Mouse (Mus musculus) left cerebral cortex, postnatal 14 days (tissue): ENCODE measurements around the gene Htra2. TPM values are rescaled to one million over a fixed set of nuclear protein-coding genes. Genes with fewer than 3 reads are reported as not detected.

ENCODE experiments used
- DNase-seq, 2 experiments: peaks; one replicate each; pipeline ENCODE4 v3.0.0; 2021 to 2022; ENCODE audit warnings: low spot score in 2 of 2, mixed read lengths in 1 of 2
- intact Hi-C: fragments of 180-260 bp; cut with DNase I; formaldehyde crosslinking; loops from one replicate; pipeline ENCODE4 v1.15.1; 2025
- total RNA-seq, 2 experiments: library from RNA; stranded (reverse); gene quantifications; 2 replicates each; pipeline ENCODE4 v1.2.3; 2021

Htra2 gene
- total RNA-seq, 2 experiments from 2014 or later = 52.2 to 57.5 TPM

DNA sequence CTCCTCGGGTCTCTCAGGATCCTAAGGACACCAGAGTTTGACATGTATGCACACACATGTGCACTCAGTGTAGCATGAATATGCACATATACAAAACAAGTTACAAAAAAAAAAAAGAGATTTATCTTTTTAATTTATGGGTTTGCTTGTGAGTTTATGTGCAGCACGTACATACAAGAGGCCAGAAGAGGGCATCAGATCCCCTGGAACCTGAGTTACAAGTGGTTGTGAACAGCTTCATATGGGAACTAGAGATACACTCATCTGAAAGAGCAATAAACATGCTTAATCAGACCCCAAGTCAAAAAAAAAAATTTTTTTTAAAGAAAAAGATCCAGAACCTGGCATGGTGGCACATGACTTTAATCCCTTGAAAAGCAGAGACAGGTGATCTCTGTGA is 19.9 kb upstream of the Htra2 start:
- intact Hi-C loops = loop anchor here (5.0 kb wide), 1 partner anchor 78 kb away; no protein-coding TSS in a partner anchor
- DNase-seq = no peak

DNA sequence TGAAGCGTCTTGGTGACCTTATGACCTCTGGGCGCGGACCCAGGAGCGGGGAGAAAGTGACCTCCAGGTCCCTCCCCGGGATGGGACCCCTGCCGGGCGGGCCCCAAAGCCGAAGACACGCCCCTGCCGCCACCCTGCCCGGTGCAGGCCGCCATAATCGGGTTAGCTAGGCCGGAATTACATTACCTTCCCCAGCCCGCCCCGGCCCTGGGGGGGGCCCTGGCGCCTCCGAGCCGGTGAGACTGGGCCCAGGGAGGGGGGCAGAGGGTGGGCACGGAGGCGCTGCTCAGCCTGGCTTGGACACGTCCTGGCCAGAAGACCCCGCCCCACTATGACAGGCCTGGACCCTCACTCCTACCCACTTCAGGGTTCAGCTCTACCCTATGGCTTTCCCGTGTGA is 16.1 kb upstream of the Htra2 start:
- intact Hi-C loops = no loop called here
- no peak for DNase-seq

DNA sequence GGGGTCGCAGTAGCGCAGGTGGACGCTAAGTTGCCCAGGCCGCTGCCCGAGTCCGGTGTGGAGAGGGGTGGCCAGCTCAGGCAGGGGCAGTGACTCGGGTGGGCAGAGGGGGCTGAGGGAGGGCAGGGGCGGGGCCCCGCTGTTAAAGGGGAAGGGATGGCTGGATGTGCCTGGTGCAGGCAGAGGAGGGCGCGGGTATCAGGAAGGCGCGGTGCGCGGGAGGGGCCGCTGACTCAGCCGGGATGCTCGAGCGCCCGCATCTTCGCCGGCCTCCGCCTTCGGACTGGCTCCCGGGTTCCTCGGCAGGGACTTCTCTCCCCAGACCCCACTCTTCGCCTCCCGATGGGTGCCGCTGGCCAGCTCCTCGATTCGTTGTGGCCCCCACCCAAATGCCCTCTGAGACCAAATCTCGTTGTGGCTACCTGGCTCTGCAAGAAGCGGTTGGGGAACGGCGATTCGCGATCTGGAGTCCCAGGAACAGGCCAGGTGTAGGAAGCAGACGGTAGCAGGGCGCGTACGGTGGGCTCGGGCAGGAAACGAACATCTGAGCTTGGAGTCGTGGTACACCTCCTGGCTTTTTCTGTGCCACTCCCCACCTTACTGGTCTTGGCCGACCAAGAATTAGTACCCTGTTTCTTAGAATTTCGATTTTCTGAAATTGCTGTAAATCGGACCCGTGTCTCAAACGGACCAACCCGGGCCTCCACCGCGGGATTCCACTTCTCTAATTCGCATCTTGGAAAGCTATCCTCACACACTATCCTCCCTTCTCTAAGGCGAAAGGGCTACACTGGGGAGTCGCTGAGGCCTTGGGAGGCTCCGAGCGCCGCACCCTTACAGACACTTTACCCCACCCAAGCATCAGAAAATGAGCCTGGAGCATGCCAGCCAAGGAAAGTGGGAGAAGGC is 15.5 kb upstream of the Htra2 start:
- no peak for DNase-seq
- intact Hi-C loops = no loop called here

DNA sequence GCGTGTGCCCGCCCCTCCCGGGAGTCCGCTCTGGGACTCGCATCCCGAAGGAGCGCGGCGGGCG is 15.0 kb upstream of the Htra2 start, which contains the start of gene Tlx2:
Tlx2 (minus strand) TSS at position 47 of the 64 bp plus-strand sequence.
- intact Hi-C loops = no loop called here
- no peak for DNase-seq

DNA sequence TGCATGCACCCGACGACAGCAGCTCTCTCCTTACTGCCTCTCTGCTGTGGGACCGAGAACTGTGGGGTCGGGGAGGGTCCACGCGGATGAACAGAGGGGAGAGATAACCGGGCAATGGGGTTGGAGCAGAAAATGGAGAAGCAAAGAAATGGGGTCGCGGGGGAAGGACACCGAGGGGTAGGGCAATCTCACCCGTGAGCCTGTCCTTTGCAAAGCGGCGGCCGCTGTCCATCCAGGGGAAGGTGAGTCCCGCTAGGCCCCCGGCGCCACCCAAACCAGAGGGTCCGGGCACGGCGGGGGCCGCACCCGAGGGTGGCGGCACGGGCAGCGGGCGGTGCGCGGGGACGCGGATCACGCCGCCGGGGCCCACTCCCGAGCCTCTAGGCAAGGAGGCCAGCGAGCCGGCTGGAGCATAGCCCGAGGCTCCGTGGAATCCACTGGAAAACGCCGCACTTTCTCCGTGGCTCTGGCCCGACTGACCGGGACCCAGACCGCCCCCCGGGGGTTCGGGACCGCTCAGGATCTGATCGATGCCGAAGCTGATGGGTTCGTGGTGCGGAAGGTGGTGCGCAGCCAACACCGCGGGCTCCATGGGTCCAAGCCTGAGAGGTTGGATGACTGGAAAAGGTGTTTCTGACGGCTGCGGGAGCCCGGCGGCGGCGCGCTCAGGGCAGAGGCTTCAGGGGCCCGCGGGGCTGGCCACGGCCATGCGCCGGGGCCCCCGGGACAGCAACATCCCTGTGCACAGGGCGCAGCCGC is 14.6 kb upstream of the Htra2 start:
- no peak for DNase-seq
- intact Hi-C loops = no loop called here

DNA sequence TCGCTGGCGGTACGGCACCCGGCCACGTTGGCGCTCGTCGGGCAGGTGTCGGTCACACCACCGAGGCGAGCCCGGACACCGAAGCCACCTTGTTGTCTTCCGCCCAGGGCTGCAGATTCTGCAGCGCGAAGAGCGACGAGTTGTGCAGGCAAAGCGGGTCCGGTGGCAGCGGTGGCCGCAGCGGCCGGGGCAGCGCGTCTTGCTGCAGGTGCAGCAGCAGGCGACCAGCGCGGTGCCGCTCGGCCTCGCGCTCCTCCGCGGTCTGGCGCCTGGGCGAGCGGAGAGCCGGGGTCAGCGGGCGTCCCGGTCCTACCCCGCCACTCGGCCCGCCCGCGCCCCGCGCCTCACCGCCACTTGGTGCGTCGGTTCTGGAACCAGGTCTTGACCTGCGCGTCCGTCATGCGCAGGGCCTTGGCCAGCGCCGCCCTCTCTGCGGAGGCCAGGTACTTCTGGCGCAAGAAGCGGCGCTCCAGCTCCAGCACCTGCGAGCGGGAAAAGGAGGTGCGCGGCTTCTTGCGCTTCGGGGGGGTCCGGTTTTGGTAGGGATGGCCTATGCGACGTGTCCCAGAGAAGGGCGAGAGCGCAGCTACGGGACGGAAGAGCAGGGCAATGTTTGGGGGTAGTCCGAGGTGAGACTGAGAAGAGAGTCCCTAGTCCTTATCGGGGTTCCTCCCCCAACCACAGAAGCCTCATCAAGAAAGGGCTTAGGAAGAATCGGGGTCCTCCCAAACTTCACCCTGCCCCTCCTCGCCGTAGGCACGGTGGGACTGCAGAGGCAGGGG is 13.8 kb upstream of the Htra2 start:
- intact Hi-C loops = no loop called here
- no peak for DNase-seq

DNA sequence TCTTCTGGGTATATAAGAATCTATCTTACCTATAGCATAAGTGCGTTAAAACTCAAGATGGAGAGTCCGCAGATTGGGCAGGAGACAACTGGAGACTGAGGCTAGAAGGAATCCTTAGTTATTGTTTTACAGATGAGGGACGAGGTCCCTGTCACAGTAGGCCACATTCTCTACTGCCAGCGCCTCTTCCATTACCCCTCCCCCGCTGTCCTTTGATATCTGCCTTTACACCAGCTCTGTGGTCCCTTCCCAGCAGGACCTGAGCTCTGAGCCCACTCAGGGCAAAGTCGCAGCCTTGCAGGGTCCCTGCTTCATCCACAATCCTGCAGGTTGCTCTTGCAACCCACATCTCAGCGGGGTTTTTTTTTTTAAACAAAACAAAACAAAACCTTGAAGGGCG is 13.1 kb upstream of the Htra2 start:
- intact Hi-C loops = no loop called here

DNA sequence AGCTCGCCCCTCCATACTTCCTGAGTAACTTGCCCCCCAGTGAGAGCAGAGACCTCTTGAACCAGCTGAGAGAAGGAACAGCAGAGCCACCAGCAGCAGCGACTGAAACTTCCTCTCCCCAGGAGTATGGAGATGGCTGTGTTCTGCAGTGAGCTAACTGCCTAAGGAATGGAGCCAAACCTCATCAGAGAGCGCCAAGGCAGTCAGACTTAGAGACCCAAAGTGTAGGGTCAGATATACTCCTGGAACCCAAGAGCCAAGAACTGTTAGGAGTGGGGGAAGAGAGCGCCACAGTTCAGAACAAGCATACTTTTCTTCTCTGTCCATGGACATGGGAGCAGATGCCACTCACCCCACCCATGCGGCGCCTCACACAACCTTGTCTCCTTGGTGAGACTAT is 11.4 kb upstream of the Htra2 start:
- intact Hi-C loops = no loop called here
- no peak for DNase-seq

More for the DNA sequence above, 13.1 kb upstream of the Htra2 start:
- DNase-seq = no peak

DNA sequence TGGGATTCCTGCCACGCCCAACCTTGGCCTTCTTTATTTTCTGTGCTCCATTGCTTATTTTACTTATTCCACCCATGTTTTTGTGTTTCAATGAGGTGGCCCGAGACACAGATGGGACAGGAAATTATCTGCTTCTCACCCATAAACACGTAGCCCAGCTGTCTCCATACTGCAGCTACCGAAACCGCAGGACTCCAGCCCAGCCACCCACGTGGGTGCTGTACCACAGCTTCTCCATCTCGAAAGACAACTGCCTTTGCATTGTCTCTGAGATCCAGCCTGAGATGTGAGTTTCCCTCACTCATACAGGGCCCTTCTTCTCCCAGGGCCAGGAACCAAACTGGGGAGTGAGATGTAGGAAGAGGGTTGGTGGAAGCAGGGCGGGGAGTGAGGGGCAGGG is 10.9 kb upstream of the Htra2 start:
- DNase-seq = no peak
- intact Hi-C loops = no loop called here

DNA sequence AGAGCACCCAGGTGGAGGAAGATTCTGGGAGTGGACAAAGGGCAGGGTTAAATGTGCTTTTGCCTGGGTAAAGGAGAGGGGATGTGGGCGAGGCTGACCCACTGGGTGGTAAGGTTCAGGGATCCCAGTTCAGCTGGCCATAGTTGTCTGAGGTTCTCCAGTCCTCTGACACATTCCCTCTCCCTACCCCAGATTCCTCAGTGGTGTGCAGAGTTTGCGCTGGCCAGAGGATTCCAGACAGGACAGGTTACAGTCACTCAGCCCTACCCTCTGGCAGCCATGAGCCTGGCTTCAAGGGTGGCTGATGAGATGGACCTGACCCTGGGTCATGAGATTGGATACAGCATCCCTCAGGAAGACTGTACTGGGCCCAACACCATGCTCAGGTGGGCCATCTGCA is 3.7 kb upstream of the Htra2 start:
- no peak for DNase-seq
- intact Hi-C loops = no loop called here

DNA sequence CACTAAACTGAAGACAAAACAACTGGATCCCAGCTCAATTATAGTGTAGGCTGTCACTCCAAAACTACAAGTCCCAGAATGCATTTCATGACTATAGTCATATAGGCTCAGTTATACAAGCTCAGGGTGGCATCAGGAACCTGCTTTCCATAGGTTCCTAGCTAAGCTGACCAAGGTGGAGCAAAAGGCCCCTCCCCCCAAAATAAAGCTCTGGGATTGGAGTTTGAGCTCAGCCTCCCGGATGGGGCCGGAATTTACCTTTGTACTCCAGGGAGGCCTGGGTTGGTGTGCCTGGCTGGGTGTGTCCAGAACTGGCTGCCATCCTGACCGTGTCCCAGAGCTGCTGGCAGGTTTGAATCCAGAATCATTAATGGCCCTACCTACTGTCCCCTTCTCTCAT is 2.7 kb upstream of the Htra2 start, which contains the start of gene Dqx1:
Dqx1 (plus strand) TSS at position 55 of the 400 bp plus-strand sequence.
- peak in 1 of 2 experiments; percentile 14 for DNase-seq
- intact Hi-C loops = no loop called here

DNA sequence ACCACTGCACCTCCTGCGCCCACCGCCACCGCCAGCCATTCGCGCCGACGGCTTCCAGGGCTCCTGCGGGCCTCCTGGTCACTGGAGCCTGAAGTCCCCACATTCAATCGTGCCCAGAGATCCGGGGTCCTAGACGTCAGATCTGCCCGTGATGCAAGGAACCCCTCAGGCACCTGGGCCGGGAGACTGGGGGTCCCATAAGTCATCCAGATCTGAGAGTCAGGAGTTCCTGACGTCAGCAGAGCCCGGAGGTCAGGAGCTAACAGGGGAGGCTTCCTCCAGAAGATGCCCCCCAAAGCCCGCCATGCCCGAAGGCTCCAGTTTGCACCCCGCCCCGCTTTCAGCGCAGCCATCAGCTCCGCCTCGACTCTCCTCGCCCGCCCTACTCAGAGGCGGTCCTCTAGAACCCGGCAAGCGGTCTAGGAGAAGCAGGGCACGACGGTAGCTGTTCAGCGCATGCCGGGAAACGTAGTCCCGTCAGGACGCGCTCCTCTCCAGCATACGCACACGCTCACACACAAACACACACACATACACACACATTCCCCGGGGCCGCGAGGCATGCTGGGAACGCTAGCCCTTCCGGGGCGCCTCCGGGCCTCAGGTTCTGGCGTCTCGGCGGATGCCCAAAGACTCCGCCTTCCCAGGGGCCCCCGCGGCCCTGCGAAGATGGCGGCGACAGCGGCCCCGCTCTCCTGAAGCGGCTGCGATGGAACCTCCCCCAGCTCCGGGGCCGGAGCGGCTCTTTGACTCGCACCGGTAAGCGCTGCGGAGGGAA is 810 bp downstream of the Htra2 start, which contains the start of gene Aup1:
Aup1 (plus strand) TSS at position 448 of the 778 bp plus-strand sequence.
- peak; percentile 98 to 99 for DNase-seq
- intact Hi-C loops = loop anchor here (1.0 kb wide), 2 partner anchors 47 to 58 kb away; partner anchors contain the start of genes Ccdc142 and Gm42688

DNA sequence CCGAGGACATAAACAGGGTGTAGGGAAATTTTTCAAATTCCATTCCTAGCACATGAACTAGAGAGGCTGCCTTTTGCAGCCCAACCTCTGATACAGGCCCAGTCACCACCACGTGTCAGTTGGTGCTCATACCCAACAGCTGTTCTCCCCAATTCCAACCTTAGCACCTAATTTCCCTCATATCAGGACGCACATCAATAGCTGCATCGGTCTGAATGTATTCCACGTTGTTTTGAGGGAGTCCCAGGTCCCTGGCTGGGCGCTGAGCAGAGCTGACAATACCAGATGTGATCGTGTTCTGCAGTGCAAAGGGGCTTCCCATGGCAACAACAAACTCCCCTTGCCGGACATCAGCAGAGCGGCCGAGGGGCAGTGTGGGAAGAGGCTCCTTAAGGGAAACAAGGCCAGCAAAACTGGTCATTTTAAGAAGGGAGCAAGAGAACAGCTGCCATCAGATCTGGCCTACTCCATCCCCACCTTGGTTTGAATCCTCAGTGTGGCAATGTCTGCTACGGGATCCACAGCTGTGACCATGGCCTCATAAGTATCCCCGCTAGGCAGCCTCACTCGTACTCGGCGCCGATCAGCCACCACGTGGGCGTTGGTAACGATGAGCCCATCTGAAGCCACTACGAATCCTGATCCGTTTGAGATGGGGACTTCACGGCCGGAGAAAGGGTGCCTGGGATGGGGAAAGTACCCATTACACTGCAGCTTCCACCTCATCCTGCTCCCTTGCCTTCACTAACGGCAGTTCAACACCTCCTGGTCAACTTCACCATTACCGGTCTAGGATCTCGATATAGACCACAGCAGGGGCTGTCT is 1.7 kb downstream of the Htra2 start:
- DNase-seq = peak; percentile 43 to 62
- intact Hi-C loops = no loop called here

DNA sequence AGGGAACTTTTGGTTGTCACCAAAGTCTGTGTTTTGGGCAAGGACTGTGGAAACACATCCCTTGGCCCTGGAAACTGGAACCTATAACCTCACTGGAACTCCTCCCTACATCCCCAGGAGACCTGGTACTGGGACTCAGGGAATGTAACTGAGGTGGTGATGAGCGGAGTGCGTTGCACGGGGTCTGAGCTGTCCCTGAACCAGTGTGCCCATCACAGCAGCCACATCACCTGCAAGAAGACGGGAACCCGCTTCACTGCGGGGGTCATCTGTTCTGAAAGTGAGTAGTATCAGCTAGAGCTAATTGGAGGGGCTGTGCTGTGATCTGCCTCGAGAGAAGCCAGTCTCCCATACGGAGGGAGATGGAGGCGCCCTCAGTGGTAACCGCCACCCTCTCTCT is 5.7 kb downstream of the Htra2 start:
- intact Hi-C loops = no loop called here
- no peak for DNase-seq

DNA sequence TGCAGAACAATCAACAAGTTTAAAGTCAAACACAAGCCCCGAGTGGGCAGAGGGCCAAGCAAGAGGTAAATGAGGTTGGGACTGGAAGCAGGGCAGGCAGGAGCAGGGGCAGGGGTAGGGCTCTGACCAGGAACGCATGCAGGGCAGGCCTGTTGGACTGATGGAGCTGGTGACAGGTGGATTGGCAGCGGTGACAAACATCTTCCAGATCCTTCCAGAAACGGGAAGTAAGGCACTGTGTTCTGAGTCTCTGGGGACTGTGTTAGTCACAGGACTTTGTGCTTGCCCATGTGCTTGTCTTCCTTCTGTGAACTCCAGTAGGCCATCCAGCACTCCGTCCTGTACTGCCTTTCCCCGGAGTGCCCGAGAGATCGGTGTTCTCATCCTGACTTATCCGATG is 10.3 kb downstream of the Htra2 start:
- DNase-seq = no peak
- intact Hi-C loops = no loop called here

DNA sequence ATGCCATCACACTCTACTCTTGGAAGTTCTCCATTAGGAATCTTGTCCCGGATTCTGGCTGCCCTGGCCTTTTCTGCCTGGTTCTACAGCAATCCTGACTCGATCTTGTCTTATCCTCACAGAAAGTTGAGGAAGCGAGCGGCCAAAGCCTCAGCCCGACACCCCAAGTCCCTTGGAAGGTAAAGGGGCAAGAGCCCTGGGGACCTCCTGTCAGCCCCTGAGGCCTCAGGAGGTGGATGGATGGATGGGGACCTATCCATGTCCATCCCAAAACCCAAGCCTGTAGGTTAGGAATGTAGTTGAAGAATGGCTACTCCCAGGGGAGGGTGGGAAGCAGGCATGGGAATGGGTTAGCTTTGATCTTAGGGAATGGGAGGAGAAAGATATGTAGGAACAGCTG is 11.1 kb downstream of the Htra2 start:
- DNase-seq = no peak
- intact Hi-C loops = no loop called here

DNA sequence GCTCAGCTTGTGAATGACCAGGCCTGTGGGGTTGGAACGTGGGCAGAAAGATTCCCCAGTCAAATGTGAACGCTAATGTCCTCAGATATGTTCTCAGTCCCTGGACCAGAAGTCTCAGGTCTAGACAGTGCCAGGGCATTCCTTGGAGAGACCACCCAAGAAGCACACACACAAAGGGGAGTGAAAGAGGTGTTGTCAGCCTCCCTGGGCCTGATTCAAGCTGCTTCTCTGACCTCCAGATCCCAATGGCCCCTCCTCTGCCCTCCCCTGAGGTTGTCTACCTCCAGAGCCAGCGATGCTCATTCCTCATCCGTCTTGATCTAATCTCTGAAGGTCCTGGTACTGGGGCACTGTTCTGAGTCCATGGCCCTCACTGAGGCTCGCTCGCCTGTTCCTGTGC is 11.5 kb downstream of the Htra2 start:
- intact Hi-C loops = no loop called here
- no peak for DNase-seq

DNA sequence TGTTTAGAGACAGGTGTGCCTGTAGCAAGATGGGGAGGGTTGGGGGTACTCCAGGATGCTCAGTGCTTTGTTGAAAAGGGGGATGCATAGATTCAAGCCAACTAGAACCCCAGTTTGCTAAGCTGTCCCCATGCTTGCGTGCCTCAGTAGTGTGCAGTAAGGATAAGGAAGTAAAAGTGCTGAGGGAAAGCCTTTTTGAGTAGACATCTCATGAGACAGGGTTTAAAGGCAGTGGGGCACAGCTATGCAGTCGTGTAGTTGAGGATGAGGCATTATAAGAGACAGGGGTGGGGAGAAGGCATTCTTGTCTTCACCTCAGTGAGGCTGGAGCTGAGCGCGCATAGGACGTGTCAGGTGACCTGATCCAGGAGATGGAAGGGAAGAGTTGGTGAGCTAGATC is 14.5 kb downstream of the Htra2 start:
- DNase-seq = no peak
- intact Hi-C loops = no loop called here
